12 mouse cellular contexts compared by ENCODE assay signal in genomic region chr4:46023021-46023481, GRCm38 (mm10). TPM values are rescaled to one million over a fixed set of nuclear protein-coding genes. Genes with fewer than 3 reads are reported as not detected.
DNase-seq lines count a peak whose midpoint lies in the region; ATAC-seq and TF ChIP-seq lines count a peak whose summit lies in the region.
"Had no signal": no experiment of that assay in that cellular context is flagged by ENCODE, and none has a peak within 500 bp of the region (broad histone marks: within the 10 kb centered on the region; RNA-seq: fewer than 3 reads in every experiment).

No protein-coding gene starts in this region.

- ATAC-seq in heart, embryonic 14.5 days (ENCODE audit: insufficient number of reproducible peaks, insufficient read depth, low FRiP score, low read depth), result peak; percentile 83
- peak; percentile 93 for ATAC-seq in liver, embryonic 13.5 days (ENCODE audit: low read depth)
- no peak for ATAC-seq in forebrain, postnatal 0 days

- WGBS in heart, embryonic 14.5 days, result 26% methylated on average over 3 of the region's 3 CpGs
- 12% methylated on average over 3 of the region's 3 CpGs for WGBS in liver, embryonic 13.5 days (ENCODE audit: insufficient replicate concordance)
- 86% methylated on average over 3 of the region's 3 CpGs for WGBS in forebrain, postnatal 0 days

- H3K4me3 ChIP-seq in heart, embryonic 14.5 days (ENCODE audit: control insufficient read depth in 1 of 2, insufficient read depth in 1 of 2, low read depth in 1 of 2, low read length in 2 of 2), result no peak overlapping the region
- H3K4me3 ChIP-seq in liver, embryonic 13.5 days (replicated peaks), result no peak overlapping the region
- H3K4me3 ChIP-seq in forebrain, postnatal 0 days (ENCODE audit: low read depth, low read length), result no peak overlapping the region
- H3K4me3 ChIP-seq: layer of hippocampus, adult 2 months; neural tube, embryonic 13.5 days had no signal

- H3K9ac ChIP-seq in heart, embryonic 14.5 days (ENCODE audit: low read length), result no peak overlapping the region
- H3K9ac ChIP-seq in liver, embryonic 13.5 days, result no peak overlapping the region
- H3K9ac ChIP-seq in forebrain, postnatal 0 days, result no peak overlapping the region
- H3K9ac ChIP-seq: neural tube, embryonic 13.5 days had no signal

- H3K4me1 ChIP-seq in heart, embryonic 14.5 days (ENCODE audit: control insufficient read depth in 2 of 2, insufficient read depth in 2 of 2, low read length in 2 of 2), result peaks cover 6 to 13% of the 10 kb centered on the region in 2 experiments; a peak in 3 of 4 replicates
- peaks cover 14% of the 10 kb centered on the region for H3K4me1 ChIP-seq in liver, embryonic 13.5 days (replicated peaks)
- H3K4me1 ChIP-seq in forebrain, postnatal 0 days (ENCODE audit: insufficient read depth), result no peaks in the 10 kb centered on the region

- no peak overlapping the region for H3K4me2 ChIP-seq in heart, embryonic 14.5 days (ENCODE audit: low read length)
- 0 out of 2 replicates have a peak overlapping the region, but pooled peaks have one; percentile 9 for H3K4me2 ChIP-seq in liver, embryonic 13.5 days
- no peak overlapping the region for H3K4me2 ChIP-seq in forebrain, postnatal 0 days (ENCODE audit: low read depth)
- H3K4me2 ChIP-seq: neural tube, embryonic 13.5 days had no signal

- no peak for TF ChIP-seq CTCF in forebrain, postnatal 0 days (IDR thresholded peaks at IDR 0.05; ENCODE audit: low read depth)

- H3K9me3 ChIP-seq in heart, embryonic 14.5 days (ENCODE audit: control insufficient read depth, low read length), result no peaks in the 10 kb centered on the region
- no peaks in the 10 kb centered on the region for H3K9me3 ChIP-seq in liver, embryonic 13.5 days (replicated peaks)
- no peaks in the 10 kb centered on the region for H3K9me3 ChIP-seq in forebrain, postnatal 0 days (ENCODE audit: low read length)
- H3K9me3 ChIP-seq: neural tube, embryonic 13.5 days had no signal

- H3K36me3 ChIP-seq in heart, embryonic 14.5 days (ENCODE audit: control insufficient read depth, insufficient read depth, low read length), result peaks cover 21% of the 10 kb centered on the region
- peaks cover 7% of the 10 kb centered on the region; the same call in 1 of the 2 replicates for H3K36me3 ChIP-seq in liver, embryonic 13.5 days
- H3K36me3 ChIP-seq in forebrain, postnatal 0 days (ENCODE audit: insufficient read depth), result peaks cover 17% of the 10 kb centered on the region

- H3K27me3 ChIP-seq in heart, embryonic 14.5 days (ENCODE audit: control insufficient read depth, insufficient read depth, low read length), result no peaks in the 10 kb centered on the region
- H3K27me3 ChIP-seq in liver, embryonic 13.5 days, result no peaks in the 10 kb centered on the region
- H3K27me3 ChIP-seq in forebrain, postnatal 0 days (ENCODE audit: insufficient read depth, low read length), result no peaks in the 10 kb centered on the region
- H3K27me3 ChIP-seq: neural tube, embryonic 13.5 days had no signal

- no peak for DNase-seq in heart, adult 8-10 months (ENCODE audit: low spot score)
- peak; percentile 84 for DNase-seq in MEL-GATA-1-ER (ENCODE audit: extremely low read depth, low read depth)
- DNase-seq in c-Kit-positive CD71-positive TER-119-positive erythroid progenitor cells, embryonic 14.5 days (ENCODE audit: low spot score), result peak; percentile 28
- peak; percentile 37 for DNase-seq in liver, embryonic 13.5 days
- no peak for DNase-seq in gastrocnemius, postnatal 36 days
- no peak for DNase-seq in forebrain, postnatal 0 days
- DNase-seq: kidney, adult 18-20 months; lung, postnatal 10 days; midbrain, embryonic 14.5 days had no signal

- intact Hi-C loops in gastrocnemius, postnatal 36 days (cut with DNase I), result no loop called here

- no peak overlapping the region for H3K27ac ChIP-seq in heart, embryonic 14.5 days (replicated peaks in 1 of 2; ENCODE audit: control insufficient read depth in 1 of 2, insufficient read depth in 1 of 2, low read depth in 2 of 2, low read length in 2 of 2)
- peak overlapping the region; percentile 35; the same call in 1 of the 2 replicates for H3K27ac ChIP-seq in liver, embryonic 13.5 days
- H3K27ac ChIP-seq in forebrain, postnatal 0 days (ENCODE audit: low read depth, low read length), result no peak overlapping the region
- H3K27ac ChIP-seq: layer of hippocampus, adult 2 months; neural tube, embryonic 13.5 days had no signal

RNA-seq across cellular contexts. Expression of gene Tmod1, which starts 15.7 kb away (rescaled TPM):
- 220 and 230 TPM in 2 replicates for polyA plus RNA-seq in heart, embryonic 14.5 days (2014; fragmentation: Nextera tagmentation; extraction: Ambion mirVana)
- total RNA-seq in heart, adult 8-10 months (2022), result 100 to 1,000 TPM; 233 to 302 (median 283) TPM
- polyA plus RNA-seq in liver, embryonic 13.5 days (2015; fragmentation: Nextera tagmentation; extraction: Ambion mirVana), result 42.0 and 53.4 TPM in 2 replicates
- total RNA-seq in gastrocnemius, postnatal 36 days (2021), result 100 to 1,000 TPM; 199 to 210 TPM
- total RNA-seq in forebrain, postnatal 0 days (2014; rRNA removed), result 0.92 and 1.0 TPM in 2 replicates
- polyA plus RNA-seq in forebrain, postnatal 0 days (2015; fragmentation: Nextera tagmentation; extraction: Ambion mirVana), result 1.7 and 1.8 TPM in 2 replicates

RNA-seq across cellular contexts. Expression of gene Tdrd7, which starts 57.9 kb away (rescaled TPM):
- 19.1 and 19.5 TPM in 2 replicates for polyA plus RNA-seq in heart, embryonic 14.5 days (2014; fragmentation: Nextera tagmentation; extraction: Ambion mirVana)
- 10 to 100 TPM in 3 of 4 experiments, 1 to 10 TPM in 1; 9.2 to 12.1 (median 10.1) TPM for total RNA-seq in heart, adult 8-10 months (2022)
- 5.4 and 8.7 TPM in 2 replicates for polyA plus RNA-seq in liver, embryonic 13.5 days (2015; fragmentation: Nextera tagmentation; extraction: Ambion mirVana)
- total RNA-seq in gastrocnemius, postnatal 36 days (2021), result 1 to 10 TPM; 7.4 to 8.1 TPM
- total RNA-seq in forebrain, postnatal 0 days (2014; rRNA removed), result 27.9 and 39.1 TPM in 2 replicates
- polyA plus RNA-seq in forebrain, postnatal 0 days (2015; fragmentation: Nextera tagmentation; extraction: Ambion mirVana), result 15.1 and 21.3 TPM in 2 replicates

Comparison
In these comparisons a context has a peak if more than half of its experiments do, and no peak if none do; other contexts are left out.
1. DNase-seq: peak in MEL-GATA-1-ER (single experiment), c-Kit-positive CD71-positive TER-119-positive erythroid progenitor cells, embryonic 14.5 days (single experiment) and liver, embryonic 13.5 days (single experiment); none in heart, adult 8-10 months (single experiment), gastrocnemius, postnatal 36 days (0 of 2) and forebrain, postnatal 0 days (single experiment).
2. RNA of gene Tmod1, which starts 15.7 kb away (total RNA-seq): 233 to 302 TPM in heart, adult 8-10 months and 199 to 210 TPM in gastrocnemius, postnatal 36 days; 0.92 to 1.0 TPM in forebrain, postnatal 0 days; every median in the first group is over 10 times any median in the second.